Mouse (Mus musculus) spleen, adult 2 months (tissue): ENCODE measurements around the gene Ostm1.

Experiments used
- CTCF ChIP-seq: fragments of 200-500 bp; IDR thresholded peaks from 2 replicates; pipeline ENCODE4 v1.5.1; 2011; ENCODE audit warnings: mild to moderate bottlenecking, inconsistent platforms; ENCODE audit not compliant: insufficient read depth, insufficient read length, insufficient replicate concordance; ENCODE audit errors: extremely low read depth
- POLR2A ChIP-seq: fragments of 200-500 bp; IDR thresholded peaks from 2 replicates; pipeline ENCODE4 v1.6.1; 2011; ENCODE audit warnings: low read depth, low read length, inconsistent platforms

- TF ChIP-seq CTCF = no peak
- no peak for TF ChIP-seq POLR2A
Observed at GRCm38 (mm10) chr10:42559581-42560200, 23.9 kb upstream of the Ostm1 start.
